Mouse (Mus musculus) left cerebral cortex, adult 2 months (tissue): ENCODE measurements at regions not wholly inside any gene's neighbourhood (a gene's known extent, or its start where the extent isn't known, plus 50 kb on each side); places are given as distances from the start of the nearest gene placed in this dataset.
A peak's percentile ranks its signal among the peaks of the same experiment; 100 is the strongest.

Experiments used
- DNase-seq, 2 experiments: peaks; one replicate each; pipeline ENCODE4 v3.0.0; 2021 to 2022; ENCODE audit warnings: low spot score in 2 of 2, mixed read lengths in 1 of 2; ENCODE audit errors: extremely low spot score in 1 of 2
- H3K27ac ChIP-seq: fragments of 200-600 bp; 2 replicates; pipeline ENCODE4 v1.8.1; 2022
- H3K4me3 ChIP-seq: fragments of 200-600 bp; 2 replicates; pipeline ENCODE4 v1.8.1; 2022
- CTCF ChIP-seq: fragments of 200-600 bp; IDR thresholded peaks from 2 replicates; pipeline ENCODE4 v1.8.1; 2022; ENCODE audit warnings: antibody characterized with exemption, mild to moderate bottlenecking, moderate library complexity
- intact Hi-C: fragments of 180-260 bp; cut with DNase I; formaldehyde crosslinking; loops from one replicate; pipeline ENCODE4 v1.15.1; 2025
- microRNA-seq, 2 experiments: library from miRNA; unstranded; fragments of <30 nt; microRNA quantifications; one replicate each; pipeline ENCODE4 v1.2.0; 2021

DNA sequence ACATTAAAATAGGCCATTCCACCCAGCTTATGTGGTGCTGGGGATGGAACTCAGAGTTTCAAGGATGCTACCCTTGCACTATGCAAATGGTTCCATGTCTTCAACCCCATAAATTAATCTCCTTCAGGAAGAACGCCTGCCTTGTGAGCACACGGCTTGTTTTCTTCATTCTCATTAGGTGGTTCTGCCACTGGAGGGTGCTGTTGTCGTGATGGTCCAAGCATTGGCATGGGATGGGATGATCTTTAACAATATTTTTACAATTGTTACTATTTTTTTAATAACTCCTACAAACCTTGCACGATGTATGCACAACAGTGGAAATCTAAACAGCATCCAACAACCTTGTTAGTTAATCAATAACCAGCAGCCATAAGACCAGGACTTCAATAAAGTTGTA lies 185.0 kb downstream of the S1pr1 start:
- DNase-seq = peak; percentile 17

DNA sequence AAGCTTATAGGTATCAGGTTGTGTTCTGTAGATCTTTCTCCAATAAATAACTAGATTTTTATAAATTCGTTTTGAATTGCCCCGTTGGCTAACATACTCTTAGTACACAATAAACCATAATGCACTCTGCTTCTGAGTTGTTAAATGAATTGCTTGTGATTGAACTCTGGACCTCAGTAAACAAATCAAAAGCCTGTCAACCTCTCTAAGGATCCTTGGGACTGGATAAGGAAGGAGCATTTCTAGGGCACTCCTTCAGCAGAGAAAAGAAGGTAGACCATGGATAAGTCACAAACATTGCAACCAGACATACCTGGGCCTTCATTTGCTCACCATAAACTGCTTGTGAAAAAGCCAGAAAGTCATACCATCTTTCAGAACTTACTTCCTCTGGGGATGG lies 191.4 kb downstream of the S1pr1 start:
- intact Hi-C loops = no loop called here
- no peak overlapping the region for H3K27ac ChIP-seq
- no peak for TF ChIP-seq CTCF
- DNase-seq = no peak
- no peak overlapping the region for H3K4me3 ChIP-seq

More for the DNA sequence above, 185.0 kb downstream of the S1pr1 start:
- TF ChIP-seq CTCF = peak; percentile 55
- H3K4me3 ChIP-seq = no peak overlapping the region
- intact Hi-C loops = loop anchor here (1.0 to 2.0 kb wide), 2 partner anchors 86 to 113 kb away; no protein-coding TSS in a partner anchor
- H3K27ac ChIP-seq = no peak overlapping the region

DNA sequence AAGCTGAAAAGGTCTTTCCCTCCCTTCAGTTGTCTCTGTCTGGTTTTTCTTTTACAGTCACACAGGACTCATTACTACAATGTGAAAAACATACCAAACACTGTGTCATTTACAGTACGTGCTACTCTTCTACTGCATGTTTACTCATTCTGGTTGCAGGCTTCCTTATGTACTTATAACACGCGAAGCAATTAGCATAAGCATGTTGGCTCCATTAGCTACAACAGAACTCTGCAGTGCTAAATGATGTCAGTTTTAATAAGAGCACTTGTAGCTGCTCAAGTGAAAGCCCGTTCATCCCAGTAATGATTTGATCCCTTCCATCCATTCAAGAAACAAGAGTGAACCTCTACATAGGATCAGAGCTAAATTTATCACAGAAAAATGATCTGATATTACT lies 199.2 kb downstream of the S1pr1 start:
- no peak overlapping the region for H3K4me3 ChIP-seq
- H3K27ac ChIP-seq = no peak overlapping the region
- intact Hi-C loops = no loop called here
- TF ChIP-seq CTCF = no peak
- DNase-seq = no peak

DNA sequence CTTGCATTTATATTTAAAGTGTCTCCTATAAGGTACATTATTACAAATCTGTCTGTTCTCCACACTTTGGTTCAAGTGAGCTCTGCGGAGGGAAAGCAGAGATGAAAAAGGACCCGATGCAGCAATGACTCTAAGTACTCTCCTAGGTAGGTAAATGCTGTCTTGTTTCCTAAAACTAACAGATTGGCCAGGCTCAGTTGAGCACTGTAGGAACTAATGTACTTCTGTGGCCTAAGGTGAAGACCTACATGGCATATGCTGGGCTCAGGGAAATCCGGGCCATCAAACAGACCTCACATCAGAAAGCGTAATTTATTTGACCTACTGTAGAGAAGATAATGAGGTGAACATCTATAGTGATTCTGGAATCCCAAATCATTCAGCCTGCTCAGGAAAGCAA lies 205.2 kb downstream of the S1pr1 start:
- H3K27ac ChIP-seq = no peak overlapping the region
- intact Hi-C loops = no loop called here
- H3K4me3 ChIP-seq = no peak overlapping the region
- no peak for DNase-seq
- TF ChIP-seq CTCF = no peak

DNA sequence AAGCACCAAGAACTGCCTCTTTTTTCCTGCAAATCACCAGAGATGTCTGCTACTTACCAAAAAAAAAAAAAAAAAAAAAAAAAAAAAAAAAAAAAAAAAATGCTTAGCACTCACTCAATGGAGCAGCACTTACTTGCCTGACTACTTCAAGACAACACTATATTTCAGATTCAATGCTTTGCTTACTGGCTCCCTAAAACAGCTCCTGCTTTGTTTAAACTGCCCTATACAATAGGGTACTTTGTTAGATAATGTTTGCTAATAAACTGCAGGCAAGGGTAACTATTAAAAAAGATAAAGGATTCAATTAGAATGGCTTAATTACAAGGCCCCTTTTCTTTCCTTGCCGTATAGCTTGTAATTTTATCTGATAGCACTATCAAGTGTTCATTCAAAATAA lies 217.5 kb downstream of the S1pr1 start:
- intact Hi-C loops = no loop called here

DNA sequence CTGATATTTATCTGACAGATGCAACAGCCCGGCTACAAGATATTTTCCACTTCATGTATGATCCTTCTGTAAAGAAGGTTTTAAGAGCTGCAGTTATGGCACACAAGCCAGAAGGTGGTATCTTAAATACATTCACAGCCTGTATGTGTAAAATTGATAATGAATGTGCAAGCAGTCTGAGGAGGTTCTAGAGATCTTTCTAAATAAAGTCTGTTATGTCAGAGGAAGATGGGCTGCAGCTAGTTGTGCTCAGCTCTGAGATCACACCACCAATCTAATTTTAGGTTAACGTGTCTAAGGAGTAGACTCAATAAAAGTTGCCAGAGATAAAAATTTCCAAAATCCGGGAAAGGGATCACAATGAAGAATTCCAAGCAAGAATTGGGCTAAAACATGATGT lies 218.8 kb downstream of the S1pr1 start:
- no peak for TF ChIP-seq CTCF

More for the DNA sequence above, 217.5 kb downstream of the S1pr1 start:
- no peak for TF ChIP-seq CTCF
- Histone ChIP-seq H3K27ac (no peak overlapping the region), H3K4me3 (no peak overlapping the region)
- DNase-seq = no peak

DNA sequence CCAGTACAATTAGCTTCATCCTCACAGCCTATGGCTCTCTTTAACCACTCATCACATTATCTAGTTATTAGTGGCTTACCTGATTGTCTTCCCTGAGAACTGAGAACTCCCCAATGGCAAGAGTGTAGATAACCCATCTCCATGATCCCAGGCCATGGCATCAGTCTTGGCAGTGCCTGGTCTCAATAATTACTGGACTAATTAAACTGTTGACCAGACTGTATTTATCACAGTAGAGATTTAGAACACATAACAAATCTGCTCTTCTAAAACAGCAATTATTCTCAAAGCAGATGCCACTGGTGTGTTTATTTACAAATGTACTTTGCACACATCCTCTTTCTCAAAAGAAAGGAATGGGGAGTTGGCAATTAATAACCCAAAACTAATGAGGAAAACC lies 219.2 kb downstream of the S1pr1 start:
- DNase-seq = no peak
- no peak overlapping the region for H3K4me3 ChIP-seq
- intact Hi-C loops = no loop called here
- TF ChIP-seq CTCF = no peak
- no peak overlapping the region for H3K27ac ChIP-seq

More for the DNA sequence above, 218.8 kb downstream of the S1pr1 start:
- DNase-seq = no peak
- Histone ChIP-seq H3K27ac (no peak overlapping the region), H3K4me3 (no peak overlapping the region)
- intact Hi-C loops = no loop called here

DNA sequence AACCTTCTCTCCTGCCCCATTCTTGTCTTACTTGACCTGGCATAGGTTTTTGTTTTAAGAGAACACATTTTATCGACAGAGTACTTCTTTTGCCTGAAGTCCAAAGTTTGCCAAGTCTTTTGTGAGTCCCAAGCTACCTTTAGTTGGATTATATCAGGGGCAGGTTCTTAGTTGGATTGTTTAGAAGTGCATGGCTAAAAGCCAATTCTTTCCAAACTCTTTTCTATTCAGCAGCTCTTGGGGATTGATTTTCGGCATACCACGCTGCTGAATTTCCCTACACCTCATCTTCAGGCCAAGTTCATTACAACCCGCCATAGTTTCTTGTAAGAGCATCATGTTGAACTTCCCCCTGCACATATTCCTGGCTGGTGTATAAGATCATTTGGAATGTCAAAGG lies 245.9 kb downstream of the S1pr1 start:
- no peak for TF ChIP-seq CTCF
- Histone ChIP-seq H3K4me3 (no peak overlapping the region), H3K27ac (no peak overlapping the region)
- no peak for DNase-seq
- intact Hi-C loops = no loop called here

DNA sequence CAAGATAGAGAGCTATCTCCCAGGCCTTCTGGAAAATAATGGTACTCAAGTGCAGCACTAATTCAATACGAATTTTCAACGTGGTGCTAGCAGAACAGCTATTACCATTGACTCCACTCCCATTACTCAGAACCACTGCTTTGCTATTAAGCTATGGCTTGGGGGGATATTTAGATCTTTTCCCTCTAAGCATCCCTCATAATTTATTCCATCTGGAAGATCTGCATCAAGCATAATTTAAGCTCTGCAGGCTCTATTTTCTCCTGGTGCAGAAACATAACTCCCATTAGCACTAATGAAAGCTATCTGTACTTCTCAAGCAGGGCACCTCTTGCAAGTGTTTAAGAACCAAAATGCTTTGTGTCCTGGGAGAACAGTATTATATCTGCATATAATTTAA lies 247.0 kb downstream of the S1pr1 start:
- no peak for TF ChIP-seq CTCF
- no peak for DNase-seq
- H3K4me3 ChIP-seq = no peak overlapping the region
- H3K27ac ChIP-seq = no peak overlapping the region
- intact Hi-C loops = no loop called here

DNA sequence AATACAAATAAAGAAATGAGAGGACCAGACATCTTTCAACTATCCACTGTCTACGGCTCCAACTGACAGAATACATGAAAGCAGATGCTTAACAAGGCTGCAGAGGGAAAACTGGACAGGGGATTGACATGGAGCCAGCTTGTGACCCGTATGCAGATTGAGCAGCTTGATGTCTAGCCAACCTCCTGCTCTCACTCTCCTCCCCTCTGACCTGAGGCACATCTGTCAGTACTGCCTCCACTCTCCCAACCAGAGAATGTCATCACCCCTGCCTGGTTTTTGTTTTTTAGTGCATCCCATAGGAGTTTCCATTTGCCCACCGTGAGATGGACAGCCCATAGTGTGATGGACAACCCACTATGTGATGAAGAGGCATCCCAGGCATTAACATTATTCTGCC lies 252.2 kb downstream of the S1pr1 start:
- intact Hi-C loops = no loop called here
- no peak for TF ChIP-seq CTCF
- Histone ChIP-seq H3K4me3 (no peak overlapping the region), H3K27ac (no peak overlapping the region)
- no peak for DNase-seq

Small RNA genes lying in the stretch of these regions (microRNA-seq; reads per million reads assigned to microRNA genes)
- gene Gm25347 = 0 reads per million in 2 experiments
